In genomic region chr4:32884599-32884998, GRCm38 (mm10) we compare ENCODE assay signal across 15 mouse cellular contexts.
"Had no signal": no experiment of that assay in that cellular context is flagged by ENCODE, and none has a peak within 500 bp of the region (broad histone marks: within the 10 kb centered on the region; RNA-seq: fewer than 3 reads in every experiment).

No protein-coding gene starts in this region.

- ATAC-seq: lung, postnatal 0 days had no signal

- H3K4me1 ChIP-seq: liver, embryonic 15.5 days had no signal

- H3K36me3 ChIP-seq: limb, embryonic 10.5 days; liver, embryonic 15.5 days; stomach, embryonic 15.5 days had no signal

- DNase-seq: kidney, adult 11 months; kidney, postnatal 14 days; lung, adult 2 months; lung, postnatal 4 days; right cerebral cortex, postnatal 14 days; thymus, adult 2 months; thymus, postnatal 25 days had no signal

- H3K9me3 ChIP-seq: limb, embryonic 10.5 days; liver, embryonic 15.5 days; stomach, embryonic 15.5 days had no signal

- H3K27me3 ChIP-seq: stomach, embryonic 15.5 days had no signal

- H3K27ac ChIP-seq: left cerebral cortex, adult 2 months; limb, embryonic 10.5 days; liver, embryonic 15.5 days; stomach, embryonic 15.5 days had no signal

- H3K4me2 ChIP-seq: liver, embryonic 11.5 days; liver, embryonic 15.5 days; midbrain, embryonic 11.5 days; stomach, embryonic 15.5 days had no signal

- H3K4me3 ChIP-seq: left cerebral cortex, adult 2 months; limb, embryonic 10.5 days; liver, embryonic 15.5 days; myocyte; stomach, embryonic 15.5 days had no signal

- H3K9ac ChIP-seq: liver, embryonic 15.5 days; stomach, embryonic 15.5 days had no signal
